Mouse (Mus musculus) thymus, postnatal 14 days (tissue): Measurements from ENCODE around the gene Agk.

Experiments used
- DNase-seq: peaks from one replicate; pipeline ENCODE4 v3.0.0; 2021

Gene Agk

DNA sequence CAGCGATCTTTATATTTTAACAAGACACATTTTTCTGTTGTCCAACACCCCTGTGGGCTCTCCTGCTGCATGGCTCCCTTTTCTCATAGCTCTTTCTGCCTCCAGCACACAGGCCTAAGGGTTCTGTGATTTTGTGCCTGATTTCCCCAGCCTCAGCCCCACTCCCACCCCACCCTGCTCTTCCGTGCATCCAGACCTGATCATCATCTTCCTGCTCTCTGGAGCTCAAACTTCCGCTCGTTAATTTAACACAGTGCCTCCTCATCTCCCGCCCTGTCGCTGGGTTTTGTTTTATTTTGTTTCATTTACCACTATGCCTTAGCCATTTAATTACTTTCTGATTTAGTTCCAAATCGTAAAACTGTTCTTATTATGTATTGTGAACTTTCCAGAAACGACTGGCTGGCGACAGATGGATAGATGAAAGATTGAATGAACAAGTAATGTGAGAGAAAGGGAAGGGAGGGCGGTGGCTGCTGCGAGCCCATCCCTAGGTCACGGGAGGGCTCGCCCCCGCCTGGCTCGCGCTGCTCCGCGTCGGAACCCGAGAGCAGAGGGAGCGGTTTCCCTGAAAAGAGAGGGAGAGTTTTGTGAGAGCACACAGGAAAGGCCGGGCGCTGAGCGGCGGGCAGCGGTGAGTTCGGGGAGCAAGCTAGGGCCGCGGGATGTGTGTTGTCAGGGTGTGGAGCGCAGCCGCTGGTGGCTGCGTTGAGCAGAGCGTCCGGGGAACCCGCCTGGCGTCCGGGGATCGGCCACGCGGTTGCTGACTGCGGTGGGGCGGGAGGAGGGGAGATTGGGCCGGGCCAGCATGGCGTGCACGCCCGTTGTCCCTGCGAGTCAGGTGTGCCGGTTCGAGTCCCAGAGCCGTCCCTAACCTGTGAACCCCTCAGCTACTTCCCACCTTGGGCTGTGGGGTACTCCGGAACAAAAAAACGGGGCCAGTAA, at the start of gene Agk:
Agk (plus strand) TSS at position 276 of the 945 bp plus-strand sequence.
- DNase-seq, result peak; percentile 81

DNA sequence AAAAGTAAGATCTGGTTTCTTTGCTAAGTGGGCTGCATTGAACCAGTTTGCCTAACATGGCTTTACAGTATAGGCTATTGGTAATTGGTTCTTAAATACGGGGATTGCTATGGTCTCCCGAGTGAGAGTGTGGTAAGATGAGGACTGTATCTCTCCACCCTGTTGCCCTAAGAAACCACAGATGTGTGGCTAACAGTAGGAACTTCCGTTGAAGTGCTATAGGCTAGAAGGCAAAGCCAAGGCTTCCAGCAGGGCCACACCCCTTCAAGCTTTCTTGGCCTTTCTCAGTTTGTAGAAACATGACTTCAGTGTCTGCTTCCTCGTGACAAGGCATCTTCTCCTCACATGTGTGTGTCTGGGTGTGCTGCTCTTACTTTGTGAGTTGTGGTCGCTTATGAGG, 24.3 kb upstream of the Agk start:
- no peak for DNase-seq

DNA sequence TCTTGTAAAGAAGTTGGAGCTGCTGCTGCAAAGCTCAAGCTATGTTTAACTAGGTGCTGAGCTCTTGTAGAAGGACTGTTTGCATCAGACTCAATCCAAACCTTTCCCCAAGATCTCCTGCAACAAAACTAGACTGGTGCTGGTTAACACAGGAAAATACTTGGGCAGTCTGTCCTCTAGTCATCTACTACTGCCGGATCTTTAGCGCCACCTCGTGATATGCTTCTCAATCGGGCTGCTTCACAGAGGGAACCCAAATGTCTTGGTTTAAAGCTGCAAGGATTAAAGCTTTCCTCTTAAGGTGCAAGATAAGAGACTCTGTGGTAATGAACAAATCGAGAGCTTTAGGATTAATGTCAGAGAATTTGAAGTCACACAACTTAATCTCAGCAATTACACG, 21.6 kb upstream of the Agk start:
- peak; percentile 24 for DNase-seq

DNA sequence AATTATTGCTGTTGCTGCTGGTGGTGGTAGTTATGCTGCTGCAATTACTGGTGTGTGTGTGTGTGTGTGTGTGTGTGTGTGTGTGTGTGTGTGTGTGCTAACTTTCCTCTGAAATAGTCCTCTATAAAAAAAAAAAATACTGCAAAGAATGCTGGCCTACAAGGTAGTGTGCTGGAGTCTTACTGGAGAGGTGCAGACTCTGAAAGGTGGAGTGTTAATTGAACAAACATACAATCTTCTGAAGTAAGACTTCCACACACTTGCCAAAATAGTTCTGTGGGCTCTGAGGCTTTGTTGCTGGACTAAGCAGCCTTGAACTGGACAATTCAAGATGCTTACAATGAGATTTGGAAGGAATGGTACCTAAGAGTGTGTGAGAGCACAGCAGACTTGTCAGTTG, 20.0 kb upstream of the Agk start:
- DNase-seq, result no peak

DNA sequence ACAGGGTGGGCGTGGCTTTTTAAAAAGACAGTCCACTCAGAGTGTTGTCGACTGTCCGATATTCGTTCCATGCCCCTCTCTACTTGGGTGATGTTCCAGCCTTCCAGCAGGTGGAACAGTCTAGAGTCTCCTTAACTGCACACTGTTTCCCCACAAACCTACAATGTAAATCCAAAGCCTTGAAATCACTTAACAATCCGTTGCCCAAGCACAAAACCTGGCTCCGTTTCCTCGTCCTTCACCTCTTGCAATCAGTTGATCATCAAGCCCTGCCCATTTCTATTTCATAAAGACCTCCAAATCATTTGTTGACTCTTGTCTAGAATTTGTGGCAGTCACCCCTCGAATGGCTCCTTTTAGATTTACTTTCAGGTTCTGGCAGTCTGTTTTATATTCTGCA, 1.4 kb downstream of the Agk start:
- no peak for DNase-seq

DNA sequence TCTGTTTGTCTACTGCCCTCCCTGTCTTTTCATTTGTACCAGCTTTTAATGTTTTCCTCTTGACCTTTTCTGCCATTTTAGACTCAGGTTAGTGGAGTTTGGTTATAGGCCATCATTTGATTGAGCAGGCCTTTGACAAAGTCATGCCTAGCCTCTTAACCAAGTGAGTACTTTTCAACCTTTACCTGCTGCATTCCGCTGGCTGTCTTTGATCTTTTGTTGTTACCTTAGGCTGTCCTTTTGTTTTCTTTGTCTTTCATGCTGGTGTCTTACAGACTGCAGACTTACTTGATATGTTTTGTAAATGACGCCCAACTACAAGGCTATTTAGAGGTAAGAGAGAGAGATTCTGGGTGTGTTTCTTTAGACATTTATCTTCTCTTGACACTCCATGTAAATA, 8.5 kb downstream of the Agk start:
- DNase-seq, result no peak

DNA sequence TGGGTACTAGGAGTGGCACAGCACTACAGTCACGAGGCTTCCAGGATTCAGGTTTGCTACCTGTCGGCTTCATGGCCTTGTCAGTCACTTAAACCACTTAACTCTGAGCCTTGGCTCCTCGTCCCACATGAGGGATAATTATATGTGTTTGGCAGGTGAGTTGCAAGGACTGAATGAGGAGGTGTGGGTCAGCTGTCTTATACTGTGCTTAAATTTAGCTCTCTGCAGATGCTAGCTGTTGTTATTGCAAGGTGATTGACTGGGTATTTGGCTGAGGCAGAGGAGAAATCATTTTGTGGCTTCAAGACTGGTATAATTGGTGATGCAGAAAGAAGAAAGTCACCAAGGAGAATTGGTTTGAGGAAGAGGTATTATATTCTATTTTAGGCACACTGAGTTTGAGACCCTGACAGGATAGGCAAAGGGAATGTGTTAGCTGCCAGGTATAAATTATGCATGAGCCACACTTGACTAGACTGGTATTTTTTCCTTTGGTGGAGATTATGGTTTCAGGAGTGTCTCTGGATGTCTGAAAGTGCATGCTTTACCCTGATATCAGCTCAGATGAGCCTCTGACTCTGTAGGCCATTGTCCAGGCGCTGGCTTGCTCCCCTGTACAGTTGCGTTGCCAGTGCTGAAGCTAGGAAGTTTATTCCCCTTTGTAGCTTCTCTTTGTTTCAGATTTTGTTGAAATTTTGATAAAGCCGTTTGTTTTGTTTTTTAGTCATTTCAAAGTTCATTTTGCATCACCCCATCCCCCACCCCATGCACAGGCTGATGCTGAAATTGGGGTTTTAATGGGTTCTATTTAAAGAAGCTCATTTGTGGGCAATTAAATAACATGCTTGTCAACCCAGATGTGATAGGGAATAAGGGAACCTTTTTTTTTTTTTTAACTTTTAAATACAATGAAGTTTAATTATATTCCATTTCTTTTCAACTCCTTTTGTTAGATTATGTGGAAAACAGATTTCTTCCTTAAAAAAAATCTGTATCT, 12.1 kb downstream of the Agk start:
- DNase-seq, result no peak

DNA sequence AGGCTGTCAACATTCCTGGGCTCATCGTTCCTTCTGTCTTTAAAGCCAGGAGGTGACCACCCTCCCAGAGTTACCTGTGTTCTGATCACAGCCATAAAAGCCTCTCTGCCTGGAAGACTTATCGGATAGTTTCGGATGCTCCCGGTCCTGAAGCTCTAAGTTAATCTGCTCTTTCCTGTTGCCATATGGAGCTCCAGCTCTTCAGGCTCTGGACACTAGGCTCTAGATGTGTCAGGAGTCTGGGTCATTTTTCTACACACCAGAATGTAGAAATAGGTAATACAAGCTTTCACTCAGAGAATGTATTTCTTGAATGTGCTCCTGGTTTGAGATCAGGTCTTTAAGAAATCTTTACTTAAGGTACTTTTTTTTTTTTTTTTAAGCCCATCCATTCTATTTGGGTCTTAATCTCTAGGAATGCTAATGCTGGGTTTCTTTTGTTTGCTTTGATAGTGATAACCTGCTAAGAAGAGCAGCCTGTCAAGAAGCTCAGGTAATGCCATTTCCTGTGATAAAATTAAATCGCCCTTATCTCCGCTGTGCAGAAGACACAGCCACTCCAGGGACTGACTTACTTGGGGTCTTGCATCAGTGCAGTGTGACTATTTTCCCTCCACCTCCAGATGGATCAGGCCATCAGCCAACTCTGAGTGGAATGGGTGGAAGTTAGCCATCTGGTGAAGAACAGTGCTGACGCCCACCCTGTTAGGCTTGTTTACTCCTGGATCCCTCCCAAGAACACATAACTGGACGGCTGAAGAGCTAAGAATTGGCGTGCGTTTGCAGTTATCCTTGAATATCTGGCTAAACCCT, 22.2 kb downstream of the Agk start:
- DNase-seq, result no peak

DNA sequence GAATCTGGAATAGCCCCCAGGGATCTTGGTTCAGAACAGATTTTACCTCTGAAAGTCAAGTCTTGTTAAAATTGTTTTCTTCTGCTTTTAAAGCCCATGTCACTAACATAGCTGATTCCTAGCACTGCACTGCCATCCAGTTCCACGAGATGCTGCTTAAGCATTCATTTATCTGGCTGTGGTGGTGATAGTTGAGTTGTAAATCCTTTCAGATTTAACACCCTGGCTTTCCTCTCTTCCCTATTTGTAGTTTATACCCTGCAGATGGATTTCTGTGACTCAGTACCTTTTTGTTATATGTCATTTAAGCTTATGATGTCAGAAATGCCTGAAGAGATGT, 22.8 kb downstream of the Agk start:
- no peak for DNase-seq

DNA sequence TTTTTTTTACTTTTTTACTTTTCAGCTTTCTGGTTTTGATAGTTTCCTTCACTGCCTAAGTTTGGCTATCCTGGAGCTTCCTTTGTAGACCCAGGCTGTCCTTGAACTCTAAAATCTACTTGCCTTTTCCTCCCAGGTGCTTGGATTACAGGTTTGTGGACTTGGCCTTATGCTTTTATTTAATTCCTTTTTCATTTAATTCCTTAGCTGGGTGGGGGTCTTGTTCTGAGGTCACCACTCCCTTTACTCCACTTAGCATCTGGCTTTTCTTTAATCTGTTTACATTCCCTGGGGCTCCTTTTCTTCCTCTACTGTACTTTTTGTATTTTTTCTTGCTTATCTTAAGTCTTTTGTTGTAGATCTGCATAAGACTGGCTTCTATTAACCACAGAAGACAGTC, 25.1 kb downstream of the Agk start:
- DNase-seq, result no peak

DNA sequence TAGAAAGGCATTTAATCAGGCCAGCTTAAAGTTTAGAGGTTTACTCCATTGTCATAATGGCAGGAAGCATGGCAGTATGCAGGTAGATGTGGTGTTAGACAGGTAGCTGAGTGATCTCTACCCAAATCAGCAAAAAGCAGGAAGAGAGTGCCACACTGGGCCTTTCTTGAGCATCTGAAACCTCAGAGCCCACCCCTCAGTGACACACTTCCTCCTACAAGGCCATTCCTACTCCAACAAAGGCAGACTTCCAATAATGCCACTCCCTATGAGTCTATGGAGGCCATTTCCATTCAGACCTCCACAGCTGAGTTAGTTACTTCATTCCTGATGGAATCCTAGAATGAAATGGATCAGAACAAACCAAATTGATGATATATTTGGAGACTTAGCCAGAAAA, 25.9 kb downstream of the Agk start:
- no peak for DNase-seq

DNA sequence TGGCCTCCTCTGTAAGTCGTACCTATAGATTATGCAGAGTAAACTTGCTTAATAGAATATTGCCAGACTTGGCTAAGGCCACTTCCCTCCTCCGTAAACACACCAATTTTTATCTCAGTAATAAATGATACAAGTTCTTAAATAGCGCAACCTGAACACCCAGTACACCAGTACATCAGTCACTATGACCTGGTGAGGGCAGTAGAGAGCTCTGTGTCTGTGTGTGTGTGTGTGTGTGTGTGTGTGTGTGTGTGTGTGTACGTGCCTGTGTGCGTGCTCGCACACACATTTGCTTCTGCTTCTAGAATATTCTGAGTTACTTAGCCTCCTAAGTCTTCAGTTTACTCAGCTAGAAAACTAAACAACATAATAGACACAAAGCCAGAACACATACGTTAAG, 28.4 kb downstream of the Agk start:
- peak; percentile 5 for DNase-seq

DNA sequence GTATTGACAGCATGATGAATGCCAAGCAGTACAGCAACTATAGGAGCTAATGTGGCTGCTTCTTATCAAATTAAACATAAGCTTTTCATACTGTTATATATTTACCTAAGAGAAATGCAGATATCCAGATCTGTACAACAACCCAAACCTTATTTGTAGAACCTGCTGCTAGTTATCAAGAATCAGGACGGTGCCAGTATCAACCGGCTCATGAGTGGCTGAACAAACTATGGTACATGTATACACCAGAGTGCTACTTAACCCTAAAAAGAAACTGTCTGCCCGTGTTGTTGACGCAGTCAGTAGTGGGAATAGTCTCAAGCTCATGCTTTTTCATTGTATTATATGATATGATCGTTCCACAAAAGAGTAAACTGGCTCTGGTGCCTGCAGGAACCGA, 46.1 kb downstream of the Agk start:
- DNase-seq, result no peak

DNA sequence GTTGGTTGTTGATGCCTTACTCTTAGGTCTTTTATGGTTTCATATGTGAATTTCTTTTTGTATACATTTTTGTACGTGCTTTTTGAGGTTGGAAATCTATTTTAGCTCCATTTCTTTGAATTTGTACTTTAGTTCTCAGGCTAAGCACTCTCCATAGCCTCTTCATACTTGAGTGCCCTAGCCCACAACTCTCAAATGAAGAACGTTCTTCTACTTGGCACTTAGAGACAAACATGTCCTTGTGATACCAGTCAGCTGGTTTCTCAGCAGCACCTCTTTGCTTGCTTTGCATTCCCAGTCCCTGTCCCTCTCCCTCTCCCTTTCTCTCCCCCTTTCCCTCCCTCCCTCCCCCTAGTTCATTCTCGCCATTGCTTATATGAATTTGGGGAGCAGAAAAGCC, 55.2 kb downstream of the Agk start:
- no peak for DNase-seq

DNA sequence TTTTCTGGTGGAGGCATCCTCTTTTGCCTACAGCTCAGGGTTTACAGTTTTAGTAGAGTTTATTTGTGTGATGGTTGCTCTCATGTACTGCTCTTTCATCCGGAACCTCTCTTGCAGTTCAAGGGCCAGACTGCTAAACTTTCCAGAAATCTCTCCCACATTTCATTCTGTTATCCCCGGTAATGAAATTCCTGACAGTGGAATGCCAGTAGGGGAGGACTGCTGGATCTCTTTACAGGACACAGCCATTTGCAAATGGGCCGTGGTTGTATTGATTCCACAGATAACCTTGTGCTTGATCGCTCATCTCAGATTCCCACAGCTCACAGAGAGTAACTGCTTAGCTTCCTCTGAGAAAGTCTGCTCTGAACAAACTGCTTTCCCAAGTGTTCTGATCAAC, 56.9 kb downstream of the Agk start:
- DNase-seq, result no peak

DNA sequence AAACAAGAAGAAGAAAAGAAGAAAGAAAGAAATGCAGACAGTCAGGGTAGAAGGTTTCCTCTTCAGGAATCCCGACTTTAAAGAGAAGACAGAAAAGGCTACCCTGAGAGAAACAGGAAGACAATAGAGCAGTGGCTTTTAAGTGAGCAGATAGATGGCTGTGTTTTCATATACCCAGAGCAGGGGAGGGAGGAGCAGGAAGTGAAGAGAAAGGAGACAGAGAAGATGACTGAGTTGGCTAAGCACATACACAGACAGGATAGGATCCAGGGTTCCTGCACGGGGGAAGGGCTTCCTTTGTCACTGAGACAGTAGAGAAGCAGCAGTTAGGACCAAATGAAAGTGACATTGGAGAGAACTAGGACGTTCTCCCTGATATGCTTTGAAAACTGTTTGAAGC, 60.7 kb downstream of the Agk start:
- DNase-seq, result peak; percentile 14

DNA sequence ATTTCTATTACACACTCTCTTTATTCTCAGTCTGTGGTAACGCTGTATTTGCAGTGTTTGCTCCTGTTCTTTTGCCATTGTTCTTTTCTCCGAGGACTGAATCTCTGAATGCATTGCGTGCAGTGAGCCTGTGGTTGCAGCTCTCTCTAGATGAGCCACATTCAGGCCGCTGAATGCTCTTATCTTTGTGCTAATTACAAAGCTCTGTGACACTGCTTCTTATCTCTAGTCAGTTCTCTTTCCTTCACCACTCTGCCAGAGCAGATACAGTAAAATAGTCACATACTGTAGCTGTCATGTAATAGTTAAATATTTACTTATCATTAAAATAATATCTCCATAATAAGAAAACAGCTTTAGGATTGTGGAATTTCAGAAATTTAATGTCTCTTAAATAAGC, 63.7 kb downstream of the Agk start:
- DNase-seq, result no peak

DNA sequence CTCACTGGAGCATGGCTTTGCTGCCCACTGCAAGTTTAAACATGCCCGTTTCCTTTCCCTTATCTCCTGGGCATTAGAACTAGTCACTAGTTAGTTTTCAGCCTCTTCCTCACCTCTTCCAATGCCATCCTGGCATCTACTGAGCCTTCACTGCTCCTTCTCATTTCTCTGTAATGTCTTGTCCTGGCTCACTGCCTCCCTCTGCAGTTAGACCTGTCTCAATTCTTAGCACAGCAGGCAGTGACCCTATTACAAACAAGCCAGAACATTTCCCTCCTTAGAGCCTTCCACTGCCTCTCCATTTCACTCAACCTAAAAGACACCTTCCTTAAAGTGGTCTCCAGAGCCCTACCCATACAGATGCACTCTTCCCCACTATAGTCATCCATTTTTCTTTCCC, 66.0 kb downstream of the Agk start:
- DNase-seq, result no peak

DNA sequence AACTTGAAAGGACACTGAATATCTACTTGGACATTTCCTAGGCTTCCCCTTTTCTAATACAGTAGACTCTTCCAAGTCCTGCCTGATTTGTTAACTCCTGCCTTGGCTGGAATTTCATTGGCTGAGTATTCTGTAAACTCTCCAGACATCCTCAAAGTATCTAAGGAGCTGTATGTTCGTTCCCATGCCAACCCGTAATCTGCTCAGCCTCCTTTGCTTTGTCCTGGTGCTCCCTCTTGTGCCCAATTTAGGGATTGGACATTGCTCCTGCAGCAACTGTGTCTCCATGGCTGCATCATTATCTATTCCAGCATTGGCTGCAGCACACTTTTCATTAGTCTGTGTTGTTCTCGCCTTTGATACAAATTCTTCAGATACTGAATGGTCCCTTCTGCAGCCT, 68.2 kb downstream of the Agk start:
- DNase-seq, result peak; percentile 25

DNA sequence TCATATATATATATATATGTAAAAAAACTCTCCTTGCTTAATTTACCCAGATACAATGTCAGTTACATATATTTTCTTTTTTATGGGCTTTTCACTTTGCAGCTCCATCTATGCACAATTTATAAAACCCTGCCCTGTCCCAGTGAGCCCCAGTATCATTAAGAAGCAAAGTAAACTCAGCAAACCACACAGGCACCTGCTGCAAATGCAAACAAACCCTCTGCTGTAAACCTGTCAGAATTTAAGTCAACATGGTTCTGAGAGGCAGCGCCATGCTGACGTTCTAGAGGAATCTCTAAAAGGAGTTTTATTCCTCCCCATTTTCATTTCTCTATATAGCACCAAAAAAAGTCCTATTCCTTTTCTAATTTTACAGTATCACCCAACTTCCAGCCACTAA, 77.1 kb downstream of the Agk start:
- no peak for DNase-seq

DNA sequence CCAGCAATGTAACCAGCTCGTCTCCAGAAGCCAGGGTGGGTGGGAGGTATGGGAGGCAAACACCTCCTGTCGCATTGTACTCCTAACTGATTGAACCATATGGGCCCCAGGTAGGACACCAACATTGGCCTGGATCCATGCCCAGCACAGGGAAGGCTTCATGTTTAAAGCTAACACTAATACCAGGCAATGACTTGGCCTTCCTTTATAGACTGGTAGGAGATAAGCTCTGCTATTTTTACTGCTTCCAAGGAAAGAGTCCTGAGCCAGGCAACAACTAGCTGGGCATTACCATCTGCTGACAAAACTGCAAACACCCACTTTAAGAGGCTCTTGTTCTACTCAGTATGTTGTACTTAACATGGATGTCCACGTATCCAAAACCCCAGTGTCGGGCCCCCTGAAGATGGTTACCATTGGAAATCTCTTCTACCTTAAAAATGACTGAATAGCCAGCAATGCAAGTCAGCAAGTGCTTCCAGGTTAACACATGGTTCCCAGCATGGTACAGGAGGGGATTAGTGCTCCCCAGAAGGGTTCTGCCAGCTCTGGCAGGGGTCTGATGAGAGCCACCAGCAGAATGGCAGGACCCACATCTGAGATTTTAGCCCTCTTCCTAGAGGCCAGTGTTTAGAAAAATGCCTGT, 78.8 kb downstream of the Agk start:
- DNase-seq, result no peak

DNA sequence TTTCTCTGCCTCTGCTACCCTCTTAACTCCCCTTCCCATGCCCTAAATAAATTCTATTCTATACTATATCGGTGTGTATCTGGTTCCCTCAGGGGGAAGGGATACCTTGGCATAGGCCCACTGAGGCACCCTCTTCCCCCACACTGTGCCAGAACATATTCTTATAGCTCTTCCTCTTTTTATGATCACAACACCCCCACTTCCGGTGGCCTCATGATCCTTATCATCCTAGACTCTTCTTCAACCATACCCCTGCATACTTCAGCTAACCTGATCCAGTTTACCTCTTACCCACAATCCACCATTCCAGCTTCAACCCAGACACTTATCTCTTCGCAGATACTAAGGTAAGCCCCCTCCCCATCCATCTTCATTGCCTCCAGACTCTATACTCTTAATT, 86.1 kb downstream of the Agk start:
- DNase-seq, result no peak

DNA sequence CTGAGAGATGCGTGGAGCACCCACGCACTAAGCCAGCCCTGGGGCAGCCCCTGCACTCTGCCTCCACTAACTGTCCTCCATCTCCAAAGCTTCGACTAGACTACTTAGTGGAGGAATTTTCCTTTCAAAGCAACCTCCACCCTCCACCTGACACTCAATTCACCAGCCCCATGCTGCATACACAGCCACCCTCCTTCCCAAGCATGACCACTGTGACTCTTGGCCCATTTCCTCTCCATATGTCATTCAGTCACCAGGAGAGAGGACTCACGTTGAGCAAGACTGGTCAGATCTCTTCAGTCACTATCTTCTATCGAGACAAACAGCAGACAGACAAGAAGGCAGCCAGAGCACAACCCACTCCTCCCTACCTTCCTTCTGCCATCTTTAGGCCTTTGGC, 88.1 kb downstream of the Agk start:
- no peak for DNase-seq
